Mouse (Mus musculus) stomach, adult 2 months (tissue): ENCODE measurements around the gene Pnpla5. TPM values are rescaled to one million over a fixed set of nuclear protein-coding genes. Genes with fewer than 3 reads are reported as not detected.

Experiments
- polyA plus RNA-seq: library from polyadenylated mRNA; depleted of rRNA; stranded (reverse); fragments of >200 nt; gene quantifications from 2 replicates; pipeline ENCODE4 v1.2.3, GENCODE M21; 2012; rRNA removed

Gene Pnpla5
- not detected in 2 replicates for polyA plus RNA-seq

GRCm38 (mm10) chr15:84123075-84123474, at the start of gene Pnpla5:
Pnpla5 (minus strand) TSS chr15:84123175.

GRCm38 (mm10) chr15:84167600-84167999, 44.6 kb upstream of the Pnpla5 start, which contains the start of gene Pnpla3:
Pnpla3 (plus strand) TSS chr15:84167837.

GRCm38 (mm10) chr15:84105105-84105923, 17.7 kb downstream of the Pnpla5 start, which contains the start of gene Sult4a1:
Sult4a1 (minus strand) TSS chr15:84105754.

GRCm38 (mm10) chr15:84065140-84065539, 57.8 kb downstream of the Pnpla5 start, which contains the start of gene Efcab6:
Efcab6 (minus strand) TSS chr15:84065379.

Other genes with a start within 250 kb of the Pnpla5 start
- not detected in 2 replicates for gene Efcab6, start 57.8 kb downstream of the Pnpla5 start, polyA plus RNA-seq
- gene Sult4a1, start 17.4 kb downstream of the Pnpla5 start, polyA plus RNA-seq = 1.7 and 2.1 TPM in 2 replicates
- gene Pnpla3, start 44.7 kb upstream of the Pnpla5 start, polyA plus RNA-seq = 2.3 and 5.2 TPM in 2 replicates
- gene Samm50, start 69.1 kb upstream of the Pnpla5 start, polyA plus RNA-seq = 6.6 and 7.4 TPM in 2 replicates
- gene Parvb, start 108.9 kb upstream of the Pnpla5 start, polyA plus RNA-seq = 2.1 and 2.4 TPM in 2 replicates
- 0.57 and 0.69 TPM in 2 replicates for gene Parvg, start 200.9 kb upstream of the Pnpla5 start, polyA plus RNA-seq